Mouse (Mus musculus) spleen, adult 18-20 months (tissue): ENCODE measurements around the gene Hmbs.

ENCODE experiments used
- DNase-seq, 2 experiments: peaks; one replicate each; pipeline ENCODE4 v3.0.0; 2022; ENCODE audit warnings: mixed read lengths in 2 of 2

The Hmbs gene

DNA sequence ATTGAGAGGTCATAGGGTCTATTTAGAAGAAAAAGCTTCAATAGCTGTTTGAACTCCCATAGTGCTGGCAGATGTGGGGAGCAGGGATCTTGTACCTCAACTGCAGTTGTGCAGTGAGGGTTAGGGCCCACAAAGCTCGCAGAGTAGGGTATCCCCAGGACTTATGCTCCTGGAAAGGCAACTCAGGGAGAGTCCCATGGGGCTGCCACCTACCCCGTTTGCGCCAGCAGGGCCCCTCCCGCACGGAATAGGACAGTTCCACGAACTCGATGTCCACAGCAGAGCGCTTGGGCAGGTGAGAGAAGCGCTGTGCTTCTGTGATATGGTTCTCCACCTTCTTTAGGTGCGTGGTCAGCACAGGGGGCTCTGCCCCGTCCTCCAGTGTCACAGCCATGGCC, 57.0 kb downstream of the Hmbs start:
- no peak for DNase-seq
